Mouse (Mus musculus): ENCODE data around the gene Ablim1. TPM values are rescaled to one million over a fixed set of nuclear protein-coding genes. Genes with fewer than 3 reads are reported as not detected.
A peak's percentile ranks its signal among the peaks of the same experiment; 100 is the strongest.

Gene Ablim1
- total and polyA plus RNA-seq, 3 experiments: 101 to 454 (median 418) TPM

DNA sequence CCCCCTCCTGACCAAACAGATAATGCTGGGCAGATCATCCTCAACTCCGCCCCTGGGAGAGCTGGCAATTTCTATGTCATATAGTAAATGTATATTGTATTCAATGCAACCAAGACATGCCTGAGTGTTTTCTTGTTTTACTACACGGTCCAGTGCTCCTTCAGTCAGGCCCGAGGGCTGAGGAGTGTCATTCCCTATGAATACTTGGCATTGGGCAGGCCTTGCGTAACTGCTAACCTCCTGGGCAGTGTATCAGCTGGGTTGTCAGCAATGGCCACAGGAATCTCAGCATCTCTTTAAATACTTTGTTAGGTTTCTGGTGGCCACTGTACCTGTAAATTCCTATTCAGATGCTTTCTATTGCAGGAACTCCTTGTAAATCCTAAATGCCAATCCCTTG, 320.1 kb downstream of the Ablim1 start:
- Histone ChIP-seq H3K27me3 (ENCODE audit: control insufficient read depth, insufficient read depth, low read length) (no peaks in the 10 kb centered on the region), H3K4me3 (no peak overlapping the region), H3K79me2 (replicated peaks; ENCODE audit: control insufficient read depth, insufficient read depth, low read length) (no peaks in the 10 kb centered on the region), H3K27ac (no peak overlapping the region; the same call in 1 of the 2 replicates), H3K36me3 (ENCODE audit: control insufficient read depth, insufficient read depth, low read length) (no peaks in the 10 kb centered on the region), H3K4me1 (ENCODE audit: control insufficient read depth, insufficient read depth, low read length) (peaks cover 6% of the 10 kb centered on the region), H3K9ac (ENCODE audit: low read depth, low read length) (no peak overlapping the region)
- peak; percentile 39 to 50 for DNase-seq
- intact Hi-C loops (cut with DNase I): no loop called here
- TF ChIP-seq CTCF (IDR thresholded peaks at IDR 0.05) (no peak), POLR2A (IDR thresholded peaks at IDR 0.05; ENCODE audit: insufficient read depth, low read depth, low read length) (no peak), EP300 (IDR thresholded peaks at IDR 0.05; ENCODE audit: insufficient read depth, low read depth, low read length) (no peak)
- WGBS: 80% methylated on average over 4 of the region's 4 CpGs

GRCm38 (mm10) chr19:56993763-56994162, 321.0 kb downstream of the Ablim1 start:
- DNase-seq: no peak
- peaks cover 6% of the 10 kb centered on the region for H3K4me1 ChIP-seq (ENCODE audit: control insufficient read depth, insufficient read depth, low read length)
- H3K36me3 ChIP-seq (ENCODE audit: control insufficient read depth, insufficient read depth, low read length): no peaks in the 10 kb centered on the region
- H3K27ac ChIP-seq: no peak overlapping the region
- TF ChIP-seq CTCF (IDR thresholded peaks at IDR 0.05) (no peak), POLR2A (IDR thresholded peaks at IDR 0.05; ENCODE audit: insufficient read depth, low read depth, low read length) (no peak), EP300 (IDR thresholded peaks at IDR 0.05; ENCODE audit: insufficient read depth, low read depth, low read length) (no peak)
- H3K27me3 ChIP-seq (ENCODE audit: control insufficient read depth, insufficient read depth, low read length): no peaks in the 10 kb centered on the region
- H3K9ac ChIP-seq (ENCODE audit: low read depth, low read length): no peak overlapping the region
- no peak overlapping the region for H3K4me3 ChIP-seq
- 63% methylated on average over 4 of the region's 4 CpGs for WGBS
- intact Hi-C loops (cut with DNase I): no loop called here
- no peaks in the 10 kb centered on the region for H3K79me2 ChIP-seq (replicated peaks; ENCODE audit: control insufficient read depth, insufficient read depth, low read length)

GRCm38 (mm10) chr19:56992978-56993545, 321.7 kb downstream of the Ablim1 start:
- Histone ChIP-seq H3K36me3 (ENCODE audit: control insufficient read depth, insufficient read depth, low read length) (no peaks in the 10 kb centered on the region), H3K27ac (no peak overlapping the region), H3K27me3 (ENCODE audit: control insufficient read depth, insufficient read depth, low read length) (no peaks in the 10 kb centered on the region), H3K79me2 (replicated peaks; ENCODE audit: control insufficient read depth, insufficient read depth, low read length) (no peaks in the 10 kb centered on the region), H3K4me3 (no peak overlapping the region), H3K4me1 (ENCODE audit: control insufficient read depth, insufficient read depth, low read length) (peaks cover 6% of the 10 kb centered on the region), H3K9ac (ENCODE audit: low read depth, low read length) (no peak overlapping the region)
- no peak for TF ChIP-seq EP300 (IDR thresholded peaks at IDR 0.05; ENCODE audit: insufficient read depth, low read depth, low read length)
- no peak for TF ChIP-seq CTCF (IDR thresholded peaks at IDR 0.05)
- no peak for TF ChIP-seq POLR2A (IDR thresholded peaks at IDR 0.05; ENCODE audit: insufficient read depth, low read depth, low read length)
- intact Hi-C loops (cut with DNase I): no loop called here
- DNase-seq: no peak
- WGBS: 54% methylated on average over 8 of the region's 8 CpGs

GRCm38 (mm10) chr19:56990367-56991111, 324.2 kb downstream of the Ablim1 start:
- Histone ChIP-seq H3K4me3 (no peak overlapping the region), H3K27ac (no peak overlapping the region), H3K4me1 (ENCODE audit: control insufficient read depth, insufficient read depth, low read length) (peaks cover 2% of the 10 kb centered on the region), H3K36me3 (ENCODE audit: control insufficient read depth, insufficient read depth, low read length) (no peaks in the 10 kb centered on the region), H3K27me3 (ENCODE audit: control insufficient read depth, insufficient read depth, low read length) (no peaks in the 10 kb centered on the region), H3K9ac (ENCODE audit: low read depth, low read length) (no peak overlapping the region), H3K79me2 (replicated peaks; ENCODE audit: control insufficient read depth, insufficient read depth, low read length) (no peaks in the 10 kb centered on the region)
- intact Hi-C loops (cut with DNase I): no loop called here
- WGBS: 59% methylated on average over 14 of the region's 14 CpGs
- TF ChIP-seq EP300 (IDR thresholded peaks at IDR 0.05; ENCODE audit: insufficient read depth, low read depth, low read length) (no peak), CTCF (IDR thresholded peaks at IDR 0.05) (no peak), POLR2A (IDR thresholded peaks at IDR 0.05; ENCODE audit: insufficient read depth, low read depth, low read length) (no peak)
- DNase-seq: peak in 1 of 2 experiments; percentile 25

DNA sequence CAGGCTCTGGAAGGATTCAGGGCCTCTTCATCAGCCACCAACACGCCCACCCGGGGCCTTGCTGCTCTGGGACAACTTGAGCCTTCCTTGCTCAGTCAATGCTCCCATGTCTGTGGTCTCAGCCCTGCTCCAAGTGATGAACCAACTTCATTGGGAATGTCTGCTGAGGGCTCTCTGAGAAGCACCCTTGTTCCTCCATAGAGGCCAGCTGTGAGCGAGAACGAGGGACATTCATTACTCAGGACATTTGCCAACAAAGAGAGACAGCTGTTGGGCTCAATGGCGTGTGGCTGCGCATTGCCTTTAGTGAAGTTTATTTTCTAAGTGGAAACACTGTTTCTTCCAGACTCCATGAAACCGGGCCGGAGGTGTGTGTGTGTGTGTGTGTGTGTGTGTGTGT, 325.5 kb downstream of the Ablim1 start:
- Histone ChIP-seq H3K27me3 (ENCODE audit: control insufficient read depth, insufficient read depth, low read length) (no peaks in the 10 kb centered on the region), H3K4me3 (no peak overlapping the region), H3K4me1 (ENCODE audit: control insufficient read depth, insufficient read depth, low read length) (peaks cover 2% of the 10 kb centered on the region; the same call in 1 of the 2 replicates), H3K9ac (ENCODE audit: low read depth, low read length) (no peak overlapping the region), H3K79me2 (replicated peaks; ENCODE audit: control insufficient read depth, insufficient read depth, low read length) (no peaks in the 10 kb centered on the region), H3K36me3 (ENCODE audit: control insufficient read depth, insufficient read depth, low read length) (no peaks in the 10 kb centered on the region), H3K27ac (no peak overlapping the region)
- peak in 1 of 2 experiments; percentile 21 for DNase-seq
- 84% methylated on average over 8 of the region's 8 CpGs for WGBS
- intact Hi-C loops (cut with DNase I): no loop called here
- TF ChIP-seq EP300 (IDR thresholded peaks at IDR 0.05; ENCODE audit: insufficient read depth, low read depth, low read length) (no peak), CTCF (IDR thresholded peaks at IDR 0.05) (no peak), POLR2A (IDR thresholded peaks at IDR 0.05; ENCODE audit: insufficient read depth, low read depth, low read length) (no peak)

GRCm38 (mm10) chr19:56984229-56984628, 330.5 kb downstream of the Ablim1 start:
- 42% methylated on average over 4 of the region's 4 CpGs for WGBS
- peak; percentile 52 to 59 for DNase-seq
- H3K36me3 ChIP-seq (ENCODE audit: control insufficient read depth, insufficient read depth, low read length): no peaks in the 10 kb centered on the region
- H3K4me1 ChIP-seq (ENCODE audit: control insufficient read depth, insufficient read depth, low read length): no peaks in the 10 kb centered on the region
- H3K9ac ChIP-seq (ENCODE audit: low read depth, low read length): no peak overlapping the region
- intact Hi-C loops (cut with DNase I): no loop called here
- H3K79me2 ChIP-seq (replicated peaks; ENCODE audit: control insufficient read depth, insufficient read depth, low read length): no peaks in the 10 kb centered on the region
- H3K27ac ChIP-seq: peak overlapping the region; percentile 8
- TF ChIP-seq POLR2A (IDR thresholded peaks at IDR 0.05; ENCODE audit: insufficient read depth, low read depth, low read length) (no peak), CTCF (IDR thresholded peaks at IDR 0.05) (no peak), EP300 (IDR thresholded peaks at IDR 0.05; ENCODE audit: insufficient read depth, low read depth, low read length) (no peak)
- H3K4me3 ChIP-seq: no peak overlapping the region
- H3K27me3 ChIP-seq (ENCODE audit: control insufficient read depth, insufficient read depth, low read length): no peaks in the 10 kb centered on the region

Data from heart, adult 2 months (tissue).